Mouse (Mus musculus): Measurements from ENCODE around the gene Cnnm4. TPM values are rescaled to one million over a fixed set of nuclear protein-coding genes. Genes with fewer than 3 reads are reported as not detected.

The Cnnm4 gene
- total RNA-seq, 4 experiments from 2014 or later: 14.8 to 17.9 (median 16.2) TPM

GRCm38 (mm10) chr1:36540807-36541206, 69.4 kb downstream of the Cnnm4 start:
- no peak for DNase-seq (ENCODE audit: low spot score in 2 of 2)

GRCm38 (mm10) chr1:36541844-36542243, 70.4 kb downstream of the Cnnm4 start:
- no peak for DNase-seq (ENCODE audit: low spot score in 2 of 2)

GRCm38 (mm10) chr1:36542925-36543324, 71.5 kb downstream of the Cnnm4 start:
- DNase-seq (ENCODE audit: low spot score in 2 of 2): no peak

- DNase-seq (ENCODE audit: low spot score in 2 of 2): no peak
These were observed 74.0 kb downstream of the Cnnm4 start for GRCm38 (mm10) chr1:36545382-36545781.

GRCm38 (mm10) chr1:36545845-36546600, 74.6 kb downstream of the Cnnm4 start:
- no peak for DNase-seq (ENCODE audit: low spot score in 2 of 2)

- DNase-seq (ENCODE audit: low spot score in 2 of 2): peak; percentile 98 to 99
These were observed 75.6 kb downstream of the Cnnm4 start, which contains the start of gene Ankrd39 for GRCm38 (mm10) chr1:36546888-36547471. Gene Ankrd39 (minus strand): TSS chr1:36547445.

GRCm38 (mm10) chr1:36547981-36548598, 76.7 kb downstream of the Cnnm4 start:
- no peak for DNase-seq (ENCODE audit: low spot score in 2 of 2)

GRCm38 (mm10) chr1:36548771-36549170, 77.4 kb downstream of the Cnnm4 start:
- DNase-seq (ENCODE audit: low spot score in 2 of 2): no peak

GRCm38 (mm10) chr1:36549491-36549890, 78.1 kb downstream of the Cnnm4 start:
- no peak for DNase-seq (ENCODE audit: low spot score in 2 of 2)

GRCm38 (mm10) chr1:36550075-36550863, 78.8 kb downstream of the Cnnm4 start:
- DNase-seq (ENCODE audit: low spot score in 2 of 2): no peak

- no peak for DNase-seq (ENCODE audit: low spot score in 2 of 2)
These were observed 80.5 kb downstream of the Cnnm4 start for GRCm38 (mm10) chr1:36551904-36552303.

GRCm38 (mm10) chr1:36552506-36552905, 81.1 kb downstream of the Cnnm4 start:
- no peak for DNase-seq (ENCODE audit: low spot score in 2 of 2)

GRCm38 (mm10) chr1:36554633-36555399, 83.4 kb downstream of the Cnnm4 start:
- no peak for DNase-seq (ENCODE audit: low spot score in 2 of 2)

- no peak for DNase-seq (ENCODE audit: low spot score in 2 of 2)
These were observed 84.5 kb downstream of the Cnnm4 start for GRCm38 (mm10) chr1:36555798-36556395.

GRCm38 (mm10) chr1:36556553-36557456, 85.4 kb downstream of the Cnnm4 start:
- DNase-seq (ENCODE audit: low spot score in 2 of 2): peak; percentile 80 to 88

- peak; percentile 47 to 69 for DNase-seq (ENCODE audit: low spot score in 2 of 2)
These were observed 86.1 kb downstream of the Cnnm4 start for GRCm38 (mm10) chr1:36557457-36558011.
